Mouse (Mus musculus): ENCODE results near the gene Crym. TPM values are rescaled to one million over a fixed set of nuclear protein-coding genes. Genes with fewer than 3 reads are reported as not detected.

Gene Crym
- not detected in 4 replicates for total RNA-seq (2023; ENCODE audit: inconsistent age)

GRCm38 (mm10) chr7:120201771-120202170, at the start of gene Crym:
Gene Crym, minus strand, starts transcription at chr7:120202111.

GRCm38 (mm10) chr7:120203789-120204188, 1.9 kb upstream of the Crym start, which contains the start of gene Abca14:
Gene Abca14, plus strand, starts transcription at chr7:120203961.

GRCm38 (mm10) chr7:120173603-120174244, 28.2 kb downstream of the Crym start, which contains the start of gene Anks4b:
Gene Anks4b, plus strand, starts transcription at chr7:120173858.

GRCm38 (mm10) chr7:120145191-120145590, 56.7 kb downstream of the Crym start, which contains the start of gene Zp2:
Gene Zp2, minus strand, starts transcription at chr7:120145291.

Other genes with a start within 250 kb of the Crym start
- gene Dnah3, start 106.8 kb downstream of the Crym start, total RNA-seq (2023; ENCODE audit: inconsistent age): not detected in 4 replicates
- gene Tmem159, start 99.8 kb downstream of the Crym start, total RNA-seq (2023; ENCODE audit: inconsistent age): 0.81 to 1.5 TPM (median 1.4 TPM) in 4 replicates
- not detected in 4 replicates for gene Zp2, start 56.8 kb downstream of the Crym start, total RNA-seq (2023; ENCODE audit: inconsistent age)
- gene Anks4b, start 28.3 kb downstream of the Crym start, total RNA-seq (2023; ENCODE audit: inconsistent age): not detected in 4 replicates
- gene Abca14, start 1.9 kb upstream of the Crym start, total RNA-seq (2023; ENCODE audit: inconsistent age): not detected in 4 replicates
- gene Abca15, start 126.6 kb upstream of the Crym start, total RNA-seq (2023; ENCODE audit: inconsistent age): not detected in 4 replicates
- gene Abca16, start 207.5 kb upstream of the Crym start, total RNA-seq (2023; ENCODE audit: inconsistent age): not detected in 4 replicates

Measured in B cell, adult (primary cell).